Mouse (Mus musculus): ENCODE measurements around the gene Eef1akmt3. TPM values are rescaled to one million over a fixed set of nuclear protein-coding genes. Genes with fewer than 3 reads are reported as not detected.

Gene Eef1akmt3
- polyA plus RNA-seq, 1 experiment from 2014 or later: 0.08 TPM

- H3K4me1 ChIP-seq: no peaks in the 10 kb centered on the region
- H3K4me2 ChIP-seq: no peak overlapping the region
- peaks cover 21% of the 10 kb centered on the region for H3K36me3 ChIP-seq (ENCODE audit: poor library complexity, severe bottlenecking)
- WGBS: 84% methylated on average over 8 of the region's 8 CpGs
- H3K9me3 ChIP-seq (replicated peaks): no peaks in the 10 kb centered on the region
- H3K9ac ChIP-seq: no peak overlapping the region
- no peaks in the 10 kb centered on the region for H3K27me3 ChIP-seq
- no peak overlapping the region for H3K4me3 ChIP-seq
- no peak for ATAC-seq
- no peak overlapping the region for H3K27ac ChIP-seq
These were observed 38.0 kb downstream of the Eef1akmt3 start for GRCm38 (mm10) chr10:127003334-127003733.

GRCm38 (mm10) chr10:127002765-127003164 is 38.5 kb downstream of the Eef1akmt3 start:
- Histone ChIP-seq H3K36me3 (ENCODE audit: poor library complexity, severe bottlenecking) (peaks cover 27% of the 10 kb centered on the region), H3K4me3 (no peak overlapping the region), H3K9ac (no peak overlapping the region), H3K9me3 (replicated peaks) (no peaks in the 10 kb centered on the region), H3K4me1 (no peaks in the 10 kb centered on the region), H3K27me3 (no peaks in the 10 kb centered on the region), H3K4me2 (no peak overlapping the region), H3K27ac (no peak overlapping the region)
- 88% methylated on average over 5 of the region's 5 CpGs for WGBS
- no peak for ATAC-seq

GRCm38 (mm10) chr10:127002056-127002455 is 39.3 kb downstream of the Eef1akmt3 start:
- WGBS: 75% methylated on average over 1 of the region's 1 CpGs
- Histone ChIP-seq H3K9ac (no peak overlapping the region), H3K27me3 (no peaks in the 10 kb centered on the region)

GRCm38 (mm10) chr10:127001297-127001696 is 40.0 kb downstream of the Eef1akmt3 start:
- Histone ChIP-seq H3K9ac (no peak overlapping the region), H3K4me3 (no peak overlapping the region), H3K36me3 (ENCODE audit: poor library complexity, severe bottlenecking) (peaks cover 35% of the 10 kb centered on the region), H3K27me3 (no peaks in the 10 kb centered on the region), H3K4me2 (no peak overlapping the region), H3K4me1 (no peaks in the 10 kb centered on the region), H3K9me3 (replicated peaks) (no peaks in the 10 kb centered on the region), H3K27ac (no peak overlapping the region)
- 92% methylated on average over 9 of the region's 9 CpGs for WGBS
- ATAC-seq: no peak

More at GRCm38 (mm10) chr10:127002056-127002455, 39.3 kb downstream of the Eef1akmt3 start:
- Histone ChIP-seq H3K36me3 (ENCODE audit: poor library complexity, severe bottlenecking) (peaks cover 34% of the 10 kb centered on the region), H3K4me2 (no peak overlapping the region), H3K27ac (no peak overlapping the region), H3K9me3 (replicated peaks) (no peaks in the 10 kb centered on the region), H3K4me3 (no peak overlapping the region), H3K4me1 (no peaks in the 10 kb centered on the region)
- no peak for ATAC-seq

- Histone ChIP-seq H3K9ac (no peak within 1 kb of the TSS), H3K4me3 (no peak within 1 kb of the TSS), H3K27me3 (no peaks in the 10 kb centered on the region), H3K36me3 (ENCODE audit: poor library complexity, severe bottlenecking) (peaks cover 43% of the 10 kb centered on the region), H3K4me1 (no peaks in the 10 kb centered on the region), H3K27ac (no peak within 1 kb of the TSS), H3K9me3 (replicated peaks) (no peaks in the 10 kb centered on the region), H3K4me2 (no peak within 1 kb of the TSS)
- ATAC-seq: no peak
- 89% methylated on average over 5 of the region's 5 CpGs for WGBS
These were observed 40.8 kb downstream of the Eef1akmt3 start, which contains the start of gene Avil for GRCm38 (mm10) chr10:127000529-127000928. Gene Avil, plus strand, starts transcription at chr10:127000709.

- Histone ChIP-seq H3K9ac (no peak overlapping the region), H3K36me3 (ENCODE audit: poor library complexity, severe bottlenecking) (peaks cover 73% of the 10 kb centered on the region), H3K4me2 (no peak overlapping the region), H3K4me1 (no peaks in the 10 kb centered on the region), H3K27me3 (no peaks in the 10 kb centered on the region), H3K27ac (no peak overlapping the region), H3K9me3 (replicated peaks) (no peaks in the 10 kb centered on the region), H3K4me3 (no peak overlapping the region)
- ATAC-seq: no peak
- WGBS: 76% methylated on average over 13 of the region's 13 CpGs
These were observed 43.8 kb downstream of the Eef1akmt3 start for GRCm38 (mm10) chr10:126997340-126998113.

GRCm38 (mm10) chr10:126993621-126994020 is 47.7 kb downstream of the Eef1akmt3 start:
- WGBS: 94% methylated on average over 3 of the region's 3 CpGs
- Histone ChIP-seq H3K9ac (no peak overlapping the region), H3K36me3 (ENCODE audit: poor library complexity, severe bottlenecking) (peaks cover 68% of the 10 kb centered on the region), H3K27ac (no peak overlapping the region), H3K4me2 (no peak overlapping the region), H3K27me3 (no peaks in the 10 kb centered on the region), H3K4me1 (peaks cover 16% of the 10 kb centered on the region), H3K9me3 (replicated peaks) (no peaks in the 10 kb centered on the region), H3K4me3 (no peak overlapping the region)
- ATAC-seq: no peak

GRCm38 (mm10) chr10:126991676-126992075 is 49.6 kb downstream of the Eef1akmt3 start:
- peaks cover 52% of the 10 kb centered on the region for H3K36me3 ChIP-seq (ENCODE audit: poor library complexity, severe bottlenecking)
- ATAC-seq: no peak
- H3K9me3 ChIP-seq (replicated peaks): no peaks in the 10 kb centered on the region
- H3K9ac ChIP-seq: no peak overlapping the region
- WGBS: 81% methylated on average over 3 of the region's 3 CpGs
- H3K27me3 ChIP-seq: no peaks in the 10 kb centered on the region
- no peak overlapping the region for H3K4me3 ChIP-seq
- H3K4me2 ChIP-seq: no peak overlapping the region
- H3K4me1 ChIP-seq: peaks cover 35% of the 10 kb centered on the region
- no peak overlapping the region for H3K27ac ChIP-seq

GRCm38 (mm10) chr10:126990313-126991056 is 50.8 kb downstream of the Eef1akmt3 start:
- peak; percentile 81 for ATAC-seq
- no peaks in the 10 kb centered on the region for H3K27me3 ChIP-seq
- H3K9ac ChIP-seq: no peak overlapping the region
- H3K4me2 ChIP-seq: no peak overlapping the region
- no peak overlapping the region for H3K27ac ChIP-seq
- peaks cover 43% of the 10 kb centered on the region for H3K36me3 ChIP-seq (ENCODE audit: poor library complexity, severe bottlenecking)
- H3K9me3 ChIP-seq (replicated peaks): no peaks in the 10 kb centered on the region
- peaks cover 47% of the 10 kb centered on the region for H3K4me1 ChIP-seq
- WGBS: 60% methylated on average over 7 of the region's 7 CpGs
- H3K4me3 ChIP-seq: no peak overlapping the region

GRCm38 (mm10) chr10:126988513-126989165 is 52.7 kb downstream of the Eef1akmt3 start:
- Histone ChIP-seq H3K36me3 (ENCODE audit: poor library complexity, severe bottlenecking) (peaks cover 24% of the 10 kb centered on the region), H3K9me3 (replicated peaks) (no peaks in the 10 kb centered on the region), H3K9ac (no peak overlapping the region), H3K27ac (peak overlapping the region; percentile 14; the same call in 1 of the 2 replicates), H3K4me3 (no peak overlapping the region), H3K4me2 (no peak overlapping the region), H3K27me3 (no peaks in the 10 kb centered on the region), H3K4me1 (peaks cover 65% of the 10 kb centered on the region)
- ATAC-seq: no peak
- WGBS: 71% methylated on average over 5 of the region's 5 CpGs

- peaks cover 12% of the 10 kb centered on the region for H3K36me3 ChIP-seq (ENCODE audit: poor library complexity, severe bottlenecking)
- H3K9ac ChIP-seq: 0 out of 2 replicates have a peak overlapping the region, but pooled peaks have one; percentile 56
- no peak for ATAC-seq
- peak overlapping the region; percentile 79; the same call in 1 of the 2 replicates for H3K27ac ChIP-seq
- peaks cover 77% of the 10 kb centered on the region for H3K4me1 ChIP-seq
- H3K4me3 ChIP-seq: no peak overlapping the region
- H3K4me2 ChIP-seq: no peak overlapping the region
- H3K27me3 ChIP-seq: no peaks in the 10 kb centered on the region
- no peaks in the 10 kb centered on the region for H3K9me3 ChIP-seq (replicated peaks)
- WGBS: 59% methylated on average over 8 of the region's 8 CpGs
These were observed 53.9 kb downstream of the Eef1akmt3 start for GRCm38 (mm10) chr10:126987183-126988118.

All from forebrain, embryonic 13.5 days (tissue).